Mouse (Mus musculus): ENCODE measurements at regions not wholly inside any gene's neighbourhood (a gene's known extent, or its start where the extent isn't known, plus 50 kb on each side); places are given as distances from the start of the nearest gene placed in this dataset.
"Not testable (repeated sequence)": the region's sequence is repeated elsewhere in the genome, so short reads cannot be mapped to it uniquely, and the experiment has no call there.

- in situ Hi-C loops (cut with MboI): not testable (repeated sequence)
Observed at GRCm38 (mm10) chr14:52863107-52863506, 367.6 kb upstream of the Olfr1507 start.

GRCm38 (mm10) chr14:52862491-52862890 lies 366.9 kb upstream of the Olfr1507 start:
- in situ Hi-C loops (cut with MboI): not testable (repeated sequence)

GRCm38 (mm10) chr14:52855339-52855738 lies 359.8 kb upstream of the Olfr1507 start:
- in situ Hi-C loops (cut with MboI): not testable (repeated sequence)

GRCm38 (mm10) chr14:52853598-52853997 lies 358.0 kb upstream of the Olfr1507 start:
- in situ Hi-C loops (cut with MboI): not testable (repeated sequence)

GRCm38 (mm10) chr14:52847970-52848369 lies 352.4 kb upstream of the Olfr1507 start:
- in situ Hi-C loops (cut with MboI): not testable (repeated sequence)

- in situ Hi-C loops (cut with MboI): not testable (repeated sequence)
Observed at GRCm38 (mm10) chr14:52824005-52824404, 328.5 kb upstream of the Olfr1507 start.

- in situ Hi-C loops (cut with MboI): not testable (repeated sequence)
Observed at GRCm38 (mm10) chr14:52821617-52822016, 326.1 kb upstream of the Olfr1507 start.

GRCm38 (mm10) chr14:52811128-52811415 lies 315.5 kb upstream of the Olfr1507 start:
- in situ Hi-C loops (cut with MboI): not testable (repeated sequence)

GRCm38 (mm10) chr14:52810275-52811127 lies 315.0 kb upstream of the Olfr1507 start:
- in situ Hi-C loops (cut with MboI): not testable (repeated sequence)

GRCm38 (mm10) chr14:52801705-52802104 lies 306.2 kb upstream of the Olfr1507 start:
- in situ Hi-C loops (cut with MboI): not testable (repeated sequence)

GRCm38 (mm10) chr14:52792600-52792999 lies 297.1 kb upstream of the Olfr1507 start:
- in situ Hi-C loops (cut with MboI): not testable (repeated sequence)

GRCm38 (mm10) chr14:52791828-52792227 lies 296.3 kb upstream of the Olfr1507 start:
- in situ Hi-C loops (cut with MboI): not testable (repeated sequence)

- in situ Hi-C loops (cut with MboI): not testable (repeated sequence)
Observed at GRCm38 (mm10) chr14:52782832-52783231, 287.3 kb upstream of the Olfr1507 start.

- in situ Hi-C loops (cut with MboI): not testable (repeated sequence)
Observed at GRCm38 (mm10) chr14:52775816-52776215, 280.3 kb upstream of the Olfr1507 start.

- in situ Hi-C loops (cut with MboI): not testable (repeated sequence)
Observed at GRCm38 (mm10) chr14:52769450-52769849, 273.9 kb upstream of the Olfr1507 start.

- in situ Hi-C loops (cut with MboI): not testable (repeated sequence)
Observed at GRCm38 (mm10) chr14:52752159-52752558, 256.6 kb upstream of the Olfr1507 start.

- in situ Hi-C loops (cut with MboI): not testable (repeated sequence)
Observed at GRCm38 (mm10) chr14:52726680-52727079, 231.1 kb upstream of the Olfr1507 start.

- in situ Hi-C loops (cut with MboI): not testable (repeated sequence)
Observed at GRCm38 (mm10) chr14:52724988-52725387, 229.4 kb upstream of the Olfr1507 start.

GRCm38 (mm10) chr14:52720640-52721039 lies 225.1 kb upstream of the Olfr1507 start:
- in situ Hi-C loops (cut with MboI): no loop called here

GRCm38 (mm10) chr14:52700851-52701250 lies 205.3 kb upstream of the Olfr1507 start:
- in situ Hi-C loops (cut with MboI): not testable (repeated sequence)

GRCm38 (mm10) chr14:52683636-52684035 lies 188.1 kb upstream of the Olfr1507 start:
- in situ Hi-C loops (cut with MboI): not testable (repeated sequence)

- in situ Hi-C loops (cut with MboI): no loop called here
Observed at GRCm38 (mm10) chr14:52654355-52654754, 158.8 kb upstream of the Olfr1507 start.

- in situ Hi-C loops (cut with MboI): no loop called here
Observed at GRCm38 (mm10) chr14:52638179-52638578, 142.6 kb upstream of the Olfr1507 start.

GRCm38 (mm10) chr14:52622184-52622583 lies 126.6 kb upstream of the Olfr1507 start:
- in situ Hi-C loops (cut with MboI): no loop called here

Measured in mature B cell (primary cell).